Mouse (Mus musculus): ENCODE data around the gene Tns1. TPM values are rescaled to one million over a fixed set of nuclear protein-coding genes. Genes with fewer than 3 reads are reported as not detected.

The Tns1 gene
- polyA plus RNA-seq, 1 experiment from 2014 or later = 8.2 TPM

DNA sequence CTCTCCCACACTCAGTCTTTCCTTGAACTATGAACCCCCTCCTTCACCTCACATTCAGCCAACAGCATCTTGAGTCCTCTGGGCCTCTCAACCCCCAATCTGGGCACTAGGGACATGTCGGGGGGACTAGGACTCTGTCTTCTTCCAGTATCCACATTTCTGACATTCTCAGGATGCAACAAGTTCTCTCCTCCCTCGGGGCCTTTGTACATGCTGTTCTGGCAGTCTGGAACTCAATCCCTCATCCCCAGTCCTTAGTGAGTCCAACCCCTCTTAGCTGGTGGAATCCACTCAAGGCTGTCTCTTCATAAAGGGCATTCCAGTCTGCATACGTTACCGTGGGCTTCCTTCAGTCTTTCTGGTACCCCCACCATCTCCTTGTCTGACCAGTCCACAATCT lies 53.5 kb downstream of the Tns1 start:
- no peak overlapping the region for H3K9ac ChIP-seq (ENCODE audit: low read depth, low read length)
- H3K27me3 ChIP-seq (ENCODE audit: control insufficient read depth, insufficient read depth, low read depth, low read length) = peaks cover 13% of the 10 kb centered on the region; the same call in 1 of the 2 replicates
- H3K36me3 ChIP-seq (ENCODE audit: control insufficient read depth, insufficient read depth, low read length) = no peaks in the 10 kb centered on the region
- ATAC-seq = no peak
- 88% methylated on average over 4 of the region's 4 CpGs for WGBS
- peaks cover 9% of the 10 kb centered on the region for H3K4me1 ChIP-seq (ENCODE audit: control insufficient read depth, insufficient read depth, low read length)
- no peaks in the 10 kb centered on the region for H3K9me3 ChIP-seq (replicated peaks; ENCODE audit: control insufficient read depth, low read length, poor library complexity, severe bottlenecking)
- no peak overlapping the region for H3K27ac ChIP-seq (ENCODE audit: low read length)
- H3K4me2 ChIP-seq (ENCODE audit: low read length) = no peak overlapping the region
- no peak overlapping the region for H3K4me3 ChIP-seq (ENCODE audit: low read depth, low read length)

- WGBS = 78% methylated on average over 7 of the region's 7 CpGs
- no peaks in the 10 kb centered on the region for H3K9me3 ChIP-seq (replicated peaks; ENCODE audit: control insufficient read depth, low read length, poor library complexity, severe bottlenecking)
Observed at GRCm38 (mm10) chr1:74070001-74070551, 54.2 kb downstream of the Tns1 start.

GRCm38 (mm10) chr1:74069085-74069835 lies 55.0 kb downstream of the Tns1 start:
- Histone ChIP-seq H3K9me3 (replicated peaks; ENCODE audit: control insufficient read depth, low read length, poor library complexity, severe bottlenecking) (no peaks in the 10 kb centered on the region), H3K36me3 (ENCODE audit: control insufficient read depth, insufficient read depth, low read length) (no peaks in the 10 kb centered on the region), H3K4me3 (ENCODE audit: low read depth, low read length) (no peak overlapping the region), H3K27ac (ENCODE audit: low read length) (no peak overlapping the region), H3K4me1 (ENCODE audit: control insufficient read depth, insufficient read depth, low read length) (peaks cover 9% of the 10 kb centered on the region), H3K27me3 (ENCODE audit: control insufficient read depth, insufficient read depth, low read depth, low read length) (peaks cover 13% of the 10 kb centered on the region; the same call in 1 of the 2 replicates), H3K9ac (ENCODE audit: low read depth, low read length) (no peak overlapping the region), H3K4me2 (ENCODE audit: low read length) (peak overlapping the region; percentile 54; the same call in 1 of the 2 replicates)
- no peak for ATAC-seq
- WGBS = 49% methylated on average over 9 of the region's 9 CpGs

More at GRCm38 (mm10) chr1:74070001-74070551, 54.2 kb downstream of the Tns1 start:
- Histone ChIP-seq H3K27ac (ENCODE audit: low read length) (no peak overlapping the region), H3K9ac (ENCODE audit: low read depth, low read length) (no peak overlapping the region), H3K4me3 (ENCODE audit: low read depth, low read length) (no peak overlapping the region), H3K27me3 (ENCODE audit: control insufficient read depth, insufficient read depth, low read depth, low read length) (peaks cover 13% of the 10 kb centered on the region; the same call in 1 of the 2 replicates), H3K4me2 (ENCODE audit: low read length) (no peak overlapping the region), H3K4me1 (ENCODE audit: control insufficient read depth, insufficient read depth, low read length) (peaks cover 9% of the 10 kb centered on the region), H3K36me3 (ENCODE audit: control insufficient read depth, insufficient read depth, low read length) (no peaks in the 10 kb centered on the region)
- ATAC-seq = no peak

GRCm38 (mm10) chr1:74068366-74069084 lies 55.7 kb downstream of the Tns1 start:
- H3K9ac ChIP-seq (ENCODE audit: low read depth, low read length) = peak overlapping the region; percentile 37
- no peaks in the 10 kb centered on the region for H3K9me3 ChIP-seq (replicated peaks; ENCODE audit: control insufficient read depth, low read length, poor library complexity, severe bottlenecking)
- peak overlapping the region; percentile 17 for H3K4me3 ChIP-seq (ENCODE audit: low read depth, low read length)
- H3K36me3 ChIP-seq (ENCODE audit: control insufficient read depth, insufficient read depth, low read length) = no peaks in the 10 kb centered on the region
- WGBS = 6% methylated on average over 28 of the region's 41 CpGs
- ATAC-seq = peak; percentile 61; the same call in 1 of the 2 replicates
- H3K4me2 ChIP-seq (ENCODE audit: low read length) = peak overlapping the region; percentile 54
- H3K4me1 ChIP-seq (ENCODE audit: control insufficient read depth, insufficient read depth, low read length) = peaks cover 9% of the 10 kb centered on the region
- H3K27ac ChIP-seq (ENCODE audit: low read length) = no peak overlapping the region
- H3K27me3 ChIP-seq (ENCODE audit: control insufficient read depth, insufficient read depth, low read depth, low read length) = peaks cover 13% of the 10 kb centered on the region; the same call in 1 of the 2 replicates

GRCm38 (mm10) chr1:74067866-74068265 lies 56.4 kb downstream of the Tns1 start:
- no peak overlapping the region for H3K27ac ChIP-seq (ENCODE audit: low read length)
- peaks cover 13% of the 10 kb centered on the region; the same call in 1 of the 2 replicates for H3K27me3 ChIP-seq (ENCODE audit: control insufficient read depth, insufficient read depth, low read depth, low read length)
- H3K9me3 ChIP-seq (replicated peaks; ENCODE audit: control insufficient read depth, low read length, poor library complexity, severe bottlenecking) = no peaks in the 10 kb centered on the region
- H3K9ac ChIP-seq (ENCODE audit: low read depth, low read length) = no peak overlapping the region
- H3K4me3 ChIP-seq (ENCODE audit: low read depth, low read length) = no peak overlapping the region
- WGBS = 25% methylated on average over 14 of the region's 14 CpGs
- H3K4me2 ChIP-seq (ENCODE audit: low read length) = peak overlapping the region; percentile 54
- ATAC-seq = 0 out of 2 replicates have a peak, but pooled peaks have one; percentile 23
- H3K36me3 ChIP-seq (ENCODE audit: control insufficient read depth, insufficient read depth, low read length) = no peaks in the 10 kb centered on the region
- H3K4me1 ChIP-seq (ENCODE audit: control insufficient read depth, insufficient read depth, low read length) = peaks cover 9% of the 10 kb centered on the region

- WGBS = 82% methylated on average over 3 of the region's 3 CpGs
- Histone ChIP-seq H3K9ac (ENCODE audit: low read depth, low read length) (no peak overlapping the region), H3K9me3 (replicated peaks; ENCODE audit: control insufficient read depth, low read length, poor library complexity, severe bottlenecking) (no peaks in the 10 kb centered on the region), H3K27me3 (ENCODE audit: control insufficient read depth, insufficient read depth, low read depth, low read length) (peaks cover 13% of the 10 kb centered on the region; the same call in 1 of the 2 replicates), H3K27ac (ENCODE audit: low read length) (no peak overlapping the region), H3K36me3 (ENCODE audit: control insufficient read depth, insufficient read depth, low read length) (no peaks in the 10 kb centered on the region), H3K4me1 (ENCODE audit: control insufficient read depth, insufficient read depth, low read length) (peaks cover 9% of the 10 kb centered on the region), H3K4me3 (ENCODE audit: low read depth, low read length) (no peak overlapping the region), H3K4me2 (ENCODE audit: low read length) (no peak overlapping the region)
- ATAC-seq = no peak
Observed at GRCm38 (mm10) chr1:74066576-74066975, 57.7 kb downstream of the Tns1 start.

- Histone ChIP-seq H3K4me2 (ENCODE audit: low read length) (no peak overlapping the region), H3K9me3 (replicated peaks; ENCODE audit: control insufficient read depth, low read length, poor library complexity, severe bottlenecking) (no peaks in the 10 kb centered on the region), H3K27me3 (ENCODE audit: control insufficient read depth, insufficient read depth, low read depth, low read length) (peaks cover 13% of the 10 kb centered on the region; the same call in 1 of the 2 replicates), H3K27ac (ENCODE audit: low read length) (no peak overlapping the region), H3K4me1 (ENCODE audit: control insufficient read depth, insufficient read depth, low read length) (peaks cover 9% of the 10 kb centered on the region), H3K9ac (ENCODE audit: low read depth, low read length) (no peak overlapping the region), H3K36me3 (ENCODE audit: control insufficient read depth, insufficient read depth, low read length) (no peaks in the 10 kb centered on the region), H3K4me3 (ENCODE audit: low read depth, low read length) (no peak overlapping the region)
- no peak for ATAC-seq
- 88% methylated on average over 5 of the region's 5 CpGs for WGBS
Observed at GRCm38 (mm10) chr1:74066061-74066460, 58.2 kb downstream of the Tns1 start.

DNA sequence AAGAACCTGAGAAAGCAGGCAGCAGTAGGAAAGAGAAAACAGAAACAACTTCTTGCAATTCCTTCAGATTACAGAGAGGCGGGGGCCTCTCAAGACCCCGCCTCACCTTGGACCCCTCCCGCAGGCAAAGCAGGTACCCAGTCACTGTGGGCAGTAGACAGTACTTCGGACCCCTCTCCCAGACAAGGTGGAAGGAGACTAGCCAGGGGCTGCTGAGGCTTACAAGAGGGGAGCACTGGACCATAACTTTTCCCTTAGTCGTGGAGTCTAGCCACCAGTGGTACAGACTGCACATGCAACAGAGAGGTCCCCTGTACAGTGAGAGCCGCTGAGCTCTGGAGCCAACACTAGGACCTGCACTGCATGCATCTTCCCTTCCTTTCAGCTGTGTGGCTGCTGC lies 64.2 kb downstream of the Tns1 start:
- 81% methylated on average over 6 of the region's 6 CpGs for WGBS

More for the DNA sequence above, 64.2 kb downstream of the Tns1 start:
- Histone ChIP-seq H3K36me3 (ENCODE audit: control insufficient read depth, insufficient read depth, low read length) (no peaks in the 10 kb centered on the region), H3K9ac (ENCODE audit: low read depth, low read length) (no peak overlapping the region), H3K27me3 (ENCODE audit: control insufficient read depth, insufficient read depth, low read depth, low read length) (no peaks in the 10 kb centered on the region), H3K4me3 (ENCODE audit: low read depth, low read length) (no peak overlapping the region), H3K4me2 (ENCODE audit: low read length) (no peak overlapping the region), H3K4me1 (ENCODE audit: control insufficient read depth, insufficient read depth, low read length) (no peaks in the 10 kb centered on the region), H3K27ac (ENCODE audit: low read length) (no peak overlapping the region), H3K9me3 (replicated peaks; ENCODE audit: control insufficient read depth, low read length, poor library complexity, severe bottlenecking) (no peaks in the 10 kb centered on the region)
- ATAC-seq = no peak
